26 mouse cellular contexts compared by ENCODE assay signal in the genomic region with DNA sequence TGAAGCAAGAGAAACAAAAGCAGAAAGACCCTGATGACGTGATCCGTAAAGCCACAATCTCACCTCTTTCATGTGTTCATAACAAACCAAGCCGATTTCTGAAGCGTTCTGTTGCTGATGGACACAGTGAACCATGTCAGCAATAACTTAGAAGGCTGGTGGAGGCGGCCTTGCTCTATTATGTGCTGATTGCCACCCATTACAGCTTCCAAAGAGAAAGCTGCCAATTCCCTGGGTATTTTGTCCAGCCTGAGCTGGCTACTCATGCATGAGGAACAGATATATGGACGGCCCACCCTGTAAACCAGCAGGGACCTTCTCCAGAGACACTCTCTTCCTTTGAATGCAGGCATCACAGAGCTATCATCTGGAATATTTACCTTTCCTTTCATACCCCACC.
DNase-seq lines count a peak whose midpoint lies in the region; ATAC-seq and TF ChIP-seq lines count a peak whose summit lies in the region.
"Had no signal": no experiment of that assay in that cellular context is flagged by ENCODE, and none has a peak within 500 bp of the region (broad histone marks: within the 10 kb centered on the region; RNA-seq: fewer than 3 reads in every experiment).

No protein-coding gene starts in this region.

- H3K4me3 ChIP-seq in forebrain, embryonic 12.5 days (replicated peaks), result no peak overlapping the region
- H3K4me3 ChIP-seq in forebrain, embryonic 10.5 days, result no peak overlapping the region
- H3K4me3 ChIP-seq in layer of hippocampus, adult 2 months, result no peak overlapping the region
- no peak overlapping the region for H3K4me3 ChIP-seq in forebrain, embryonic 16.5 days (replicated peaks; ENCODE audit: low read length)
- H3K4me3 ChIP-seq: embryonic facial prominence, embryonic 15.5 days; heart, embryonic 15.5 days; hindbrain, embryonic 15.5 days; intestine, embryonic 15.5 days; limb, embryonic 10.5 days; liver, embryonic 15.5 days; lung, embryonic 15.5 days; megakaryocyte, embryonic 14.5 days had no signal

- H3K9me3 ChIP-seq in forebrain, embryonic 12.5 days, result no peaks in the 10 kb centered on the region
- H3K9me3 ChIP-seq in forebrain, embryonic 10.5 days, result no peaks in the 10 kb centered on the region
- H3K9me3 ChIP-seq in forebrain, embryonic 16.5 days (ENCODE audit: control insufficient read depth, low read length), result no peaks in the 10 kb centered on the region
- H3K9me3 ChIP-seq: embryonic facial prominence, embryonic 15.5 days; heart, embryonic 15.5 days; hindbrain, embryonic 15.5 days; intestine, embryonic 15.5 days; limb, embryonic 10.5 days; liver, embryonic 15.5 days; lung, embryonic 15.5 days; megakaryocyte, embryonic 14.5 days had no signal

- peak; percentile 36 for TF ChIP-seq CTCF in layer of hippocampus, adult 2 months (conservative IDR thresholded peaks at IDR 0.05)

- H3K27ac ChIP-seq in forebrain, embryonic 12.5 days, result 0 out of 2 replicates have a peak overlapping the region, but pooled peaks have one; percentile 8
- no peak overlapping the region for H3K27ac ChIP-seq in forebrain, embryonic 10.5 days
- H3K27ac ChIP-seq in layer of hippocampus, adult 2 months, result peak overlapping the region; percentile 69; the same call in 1 of the 2 replicates
- no peak overlapping the region for H3K27ac ChIP-seq in forebrain, embryonic 16.5 days (ENCODE audit: low read length)
- H3K27ac ChIP-seq: embryonic facial prominence, embryonic 15.5 days; heart, embryonic 15.5 days; hindbrain, embryonic 15.5 days; intestine, embryonic 15.5 days; limb, embryonic 10.5 days; liver, embryonic 15.5 days; lung, embryonic 15.5 days; stomach, postnatal 0 days had no signal

- no peak overlapping the region for H3K4me2 ChIP-seq in forebrain, embryonic 12.5 days
- H3K4me2 ChIP-seq in forebrain, embryonic 16.5 days (ENCODE audit: low read length), result no peak overlapping the region
- H3K4me2 ChIP-seq: embryonic facial prominence, embryonic 15.5 days; heart, embryonic 15.5 days; hindbrain, embryonic 15.5 days; intestine, embryonic 15.5 days; liver, embryonic 15.5 days; lung, embryonic 15.5 days had no signal

- H3K9ac ChIP-seq in forebrain, embryonic 12.5 days, result no peak overlapping the region
- H3K9ac ChIP-seq in forebrain, embryonic 16.5 days (replicated peaks; ENCODE audit: low read depth, low read length), result no peak overlapping the region
- H3K9ac ChIP-seq: embryonic facial prominence, embryonic 15.5 days; heart, embryonic 15.5 days; hindbrain, embryonic 15.5 days; intestine, embryonic 15.5 days; liver, embryonic 15.5 days; lung, embryonic 15.5 days had no signal

- no peak for DNase-seq in forebrain, embryonic 10.5 days (ENCODE audit: extremely low spot score, low spot score)
- DNase-seq in layer of hippocampus, adult 2 months (ENCODE audit: low spot score in 2 of 2), result no peak
- no peak for DNase-seq in layer of hippocampus, postnatal 36 days
- DNase-seq in Muller cell, postnatal 12 days (ENCODE audit: inconsistent ontology term), result peak; percentile 65
- no peak for DNase-seq in left cerebral cortex, adult 18-20 months (ENCODE audit: low spot score in 2 of 2)
- DNase-seq: cerebellum, adult 2 months; heart, postnatal 4 days; kidney, postnatal 25 days; liver; lung, postnatal 36 days; midbrain, embryonic 14.5 days; right cerebral cortex, postnatal 14 days; thymus, adult 2 months; thymus, postnatal 4 days had no signal

- peaks cover 33% of the 10 kb centered on the region for H3K4me1 ChIP-seq in forebrain, embryonic 12.5 days
- peaks cover 38% of the 10 kb centered on the region for H3K4me1 ChIP-seq in forebrain, embryonic 10.5 days
- H3K4me1 ChIP-seq in forebrain, embryonic 16.5 days (replicated peaks; ENCODE audit: control insufficient read depth, insufficient read depth, low read length), result peaks cover 27% of the 10 kb centered on the region
- H3K4me1 ChIP-seq: megakaryocyte, embryonic 14.5 days had no signal

- 64% methylated on average over 6 of the region's 6 CpGs for WGBS in forebrain, embryonic 12.5 days
- 83% methylated on average over 6 of the region's 6 CpGs for WGBS in forebrain, embryonic 10.5 days
- WGBS in forebrain, embryonic 16.5 days, result 40% methylated on average over 6 of the region's 6 CpGs

- peaks cover 19% of the 10 kb centered on the region for H3K36me3 ChIP-seq in forebrain, embryonic 12.5 days (replicated peaks)
- H3K36me3 ChIP-seq in forebrain, embryonic 10.5 days (replicated peaks), result peaks cover 44% of the 10 kb centered on the region
- H3K36me3 ChIP-seq in forebrain, embryonic 16.5 days (ENCODE audit: control insufficient read depth, insufficient read depth), result no peaks in the 10 kb centered on the region
- H3K36me3 ChIP-seq: hindbrain, embryonic 15.5 days had no signal

- H3K27me3 ChIP-seq in forebrain, embryonic 12.5 days, result no peaks in the 10 kb centered on the region
- no peaks in the 10 kb centered on the region for H3K27me3 ChIP-seq in forebrain, embryonic 10.5 days (ENCODE audit: poor library complexity, severe bottlenecking)
- H3K27me3 ChIP-seq in forebrain, embryonic 16.5 days (replicated peaks; ENCODE audit: control insufficient read depth, insufficient read depth, low read length), result no peaks in the 10 kb centered on the region
- H3K27me3 ChIP-seq: embryonic facial prominence, embryonic 15.5 days; heart, embryonic 15.5 days; hindbrain, embryonic 15.5 days; intestine, embryonic 15.5 days; liver, embryonic 15.5 days; lung, embryonic 15.5 days; megakaryocyte, embryonic 14.5 days; Patski had no signal

- ATAC-seq in forebrain, embryonic 12.5 days (ENCODE audit: low FRiP score), result no peak
- peak; percentile 34; the same call in 1 of the 2 replicates for ATAC-seq in forebrain, embryonic 16.5 days
- ATAC-seq: intestine, embryonic 15.5 days; Patski had no signal

Comparison
In these comparisons a context has a peak if more than half of its experiments do, and no peak if none do; other contexts are left out.
1. H3K27ac ChIP-seq: peak in forebrain, embryonic 12.5 days (single experiment) and layer of hippocampus, adult 2 months (single experiment); none in forebrain, embryonic 10.5 days (single experiment) and forebrain, embryonic 16.5 days (single experiment).